Mouse (Mus musculus) NIH3T3 (cell line): Measurements from ENCODE around the gene Cpsf2.

Experiments used
- DNase-seq: peaks from one replicate; pipeline ENCODE4 v3.0.0-alpha.2; 2012; ENCODE audit warnings: low read depth

The Cpsf2 gene

GRCm38 (mm10) chr12:101980266-101980665 lies 4.5 kb downstream of the Cpsf2 start:
- no peak for DNase-seq

- no peak for DNase-seq
Observed at GRCm38 (mm10) chr12:101981559-101981958, 5.8 kb downstream of the Cpsf2 start.

GRCm38 (mm10) chr12:101982977-101983376 lies 7.2 kb downstream of the Cpsf2 start:
- no peak for DNase-seq

GRCm38 (mm10) chr12:101985110-101985509 lies 9.3 kb downstream of the Cpsf2 start:
- peak; percentile 65 for DNase-seq

DNA sequence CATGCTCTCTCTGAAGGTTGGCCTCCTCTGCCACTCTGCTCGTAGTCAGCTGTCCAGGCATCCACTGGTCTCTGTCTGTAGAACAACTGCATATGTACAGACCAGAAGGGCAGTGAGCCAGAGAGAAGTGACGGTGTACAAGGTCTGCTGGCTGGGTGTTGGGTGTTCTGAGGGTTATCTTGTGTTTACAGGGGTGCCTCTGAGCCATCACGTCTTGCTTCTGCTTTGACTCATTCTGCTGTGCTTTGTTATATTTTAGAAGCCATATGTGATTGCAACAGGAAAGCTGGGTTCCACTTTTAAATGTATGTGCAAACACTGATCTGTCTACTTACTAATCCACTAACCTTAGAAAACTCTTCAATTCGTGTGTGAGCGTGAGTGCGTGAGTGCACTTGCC lies 11.9 kb downstream of the Cpsf2 start:
- DNase-seq = no peak

GRCm38 (mm10) chr12:101994576-101995467 lies 19.0 kb downstream of the Cpsf2 start:
- no peak for DNase-seq

- DNase-seq = no peak
Observed at GRCm38 (mm10) chr12:101998929-101999328, 23.1 kb downstream of the Cpsf2 start.

GRCm38 (mm10) chr12:102000785-102001184 lies 25.0 kb downstream of the Cpsf2 start:
- DNase-seq = no peak

DNA sequence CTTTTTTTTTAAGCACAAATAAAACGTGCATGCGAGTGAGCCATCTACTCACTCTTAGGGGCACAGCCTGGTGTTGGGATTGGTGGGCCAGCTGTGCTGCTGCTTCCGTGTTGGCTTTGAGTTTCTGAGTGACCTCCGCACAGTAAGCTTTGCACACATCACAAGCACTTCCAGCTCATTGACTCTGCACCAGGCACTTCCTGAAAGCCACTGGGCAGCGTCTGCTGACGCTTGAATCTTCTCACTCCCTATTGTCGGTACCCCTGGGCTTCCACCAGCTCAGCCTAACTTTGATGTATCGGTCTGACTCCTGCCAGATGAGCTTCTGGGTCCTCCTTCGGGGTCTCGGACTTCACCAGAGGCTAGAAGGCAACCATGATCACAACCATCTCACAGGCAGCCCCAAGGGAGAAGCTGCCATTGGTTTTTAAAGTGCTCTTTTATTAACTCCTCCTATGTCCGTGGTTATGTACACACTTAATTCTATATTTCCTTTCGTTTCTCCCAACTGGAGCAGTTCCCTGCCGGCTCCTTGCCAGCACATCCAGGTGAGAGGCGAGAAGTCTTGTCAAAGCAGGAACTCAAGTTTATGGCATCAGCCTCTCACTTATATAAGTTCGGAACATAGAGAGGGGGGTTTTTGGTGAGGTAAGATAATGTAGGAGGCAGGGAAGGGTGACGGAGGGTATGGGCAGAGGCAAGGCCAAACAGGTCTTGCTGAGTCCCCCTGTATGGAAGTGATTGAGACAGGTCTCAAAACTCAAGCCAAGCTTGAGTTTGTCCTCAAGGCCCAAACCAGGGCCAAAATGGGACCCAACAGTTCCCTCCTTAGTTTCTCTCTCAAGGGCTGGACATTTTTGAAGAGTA lies 32.6 kb downstream of the Cpsf2 start:
- DNase-seq = no peak

GRCm38 (mm10) chr12:102009551-102009950 lies 33.8 kb downstream of the Cpsf2 start:
- no peak for DNase-seq

- peak; percentile 54 for DNase-seq
Observed at GRCm38 (mm10) chr12:102014411-102014810, 38.6 kb downstream of the Cpsf2 start.

GRCm38 (mm10) chr12:102015127-102015526 lies 39.3 kb downstream of the Cpsf2 start:
- no peak for DNase-seq

DNA sequence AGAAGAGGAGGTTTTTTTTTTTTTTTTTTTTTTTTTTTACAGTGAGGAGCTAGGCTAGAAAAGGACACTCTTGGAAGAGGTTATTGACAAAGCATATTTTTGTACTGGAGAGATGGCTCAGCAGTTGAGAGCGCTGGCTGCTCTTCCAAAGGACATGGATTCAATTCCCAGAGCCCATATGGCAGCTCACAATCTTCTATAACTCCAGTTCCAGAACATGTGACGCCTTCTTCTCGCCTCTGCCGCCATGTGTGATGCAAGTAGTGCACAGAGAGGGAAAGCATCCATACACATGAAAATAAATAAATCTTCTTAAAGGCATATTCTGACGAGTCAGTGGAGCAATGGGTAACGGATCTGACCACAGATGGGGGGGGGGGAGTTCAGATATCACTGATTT lies 46.1 kb downstream of the Cpsf2 start:
- no peak for DNase-seq

DNA sequence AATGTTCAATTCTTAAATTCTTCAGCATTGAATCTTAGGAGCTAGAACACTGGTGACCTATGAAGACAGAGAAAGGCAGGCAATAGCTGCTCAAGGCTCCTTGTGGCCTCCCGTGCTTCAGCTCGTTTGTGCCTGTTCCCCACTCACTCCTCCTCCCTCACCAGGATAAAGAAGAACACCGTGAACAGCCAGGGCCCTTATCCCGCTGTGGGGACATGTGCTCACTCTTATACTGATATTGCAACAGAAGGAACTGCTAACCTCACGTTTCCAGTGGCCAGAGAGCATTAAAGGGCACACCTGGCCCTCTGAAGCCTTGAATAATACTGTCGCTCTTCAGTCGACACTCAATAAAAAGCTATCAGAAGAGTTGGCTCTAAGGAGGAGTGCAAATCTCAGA lies 53.4 kb downstream of the Cpsf2 start:
- no peak for DNase-seq

GRCm38 (mm10) chr12:102029892-102030446 lies 54.2 kb downstream of the Cpsf2 start:
- DNase-seq = no peak

DNA sequence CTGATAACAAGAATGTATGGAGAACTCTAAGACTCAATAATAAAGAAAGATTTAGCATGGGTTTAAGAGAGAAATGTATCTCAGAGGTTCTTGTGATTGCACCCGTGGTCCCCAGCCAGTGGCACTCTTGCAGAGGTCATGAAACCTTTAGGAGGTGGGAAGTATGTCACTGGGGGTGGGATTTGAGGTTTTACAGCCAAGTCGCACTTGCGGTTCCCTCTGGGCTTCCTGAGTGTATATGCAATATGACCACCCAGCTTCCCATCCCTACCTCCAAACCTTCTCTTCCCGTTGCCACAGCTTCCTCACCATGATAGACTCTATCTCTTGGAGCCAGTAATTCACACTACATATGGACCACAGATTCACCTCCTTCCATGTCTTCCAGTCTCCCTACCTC lies 59.1 kb downstream of the Cpsf2 start:
- no peak for DNase-seq

DNA sequence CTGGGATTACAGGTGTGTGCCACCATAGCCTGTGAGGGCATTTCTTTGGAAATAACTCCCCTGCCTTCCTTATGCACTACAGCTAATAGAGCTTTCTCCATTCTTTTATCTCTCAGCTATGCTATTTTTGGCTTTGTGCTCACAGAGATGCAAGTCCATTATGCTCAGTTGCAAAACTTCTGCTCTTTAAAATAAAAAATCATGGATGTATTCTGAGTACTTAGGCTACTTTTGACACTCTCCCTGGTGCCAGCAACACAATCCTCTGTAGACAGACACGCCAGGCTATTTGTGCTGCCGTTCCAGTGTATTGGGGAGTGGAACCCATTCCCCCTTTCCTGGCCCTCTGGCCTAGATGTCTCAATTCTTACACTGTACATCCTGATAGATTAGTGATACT lies 64.1 kb downstream of the Cpsf2 start:
- no peak for DNase-seq

DNA sequence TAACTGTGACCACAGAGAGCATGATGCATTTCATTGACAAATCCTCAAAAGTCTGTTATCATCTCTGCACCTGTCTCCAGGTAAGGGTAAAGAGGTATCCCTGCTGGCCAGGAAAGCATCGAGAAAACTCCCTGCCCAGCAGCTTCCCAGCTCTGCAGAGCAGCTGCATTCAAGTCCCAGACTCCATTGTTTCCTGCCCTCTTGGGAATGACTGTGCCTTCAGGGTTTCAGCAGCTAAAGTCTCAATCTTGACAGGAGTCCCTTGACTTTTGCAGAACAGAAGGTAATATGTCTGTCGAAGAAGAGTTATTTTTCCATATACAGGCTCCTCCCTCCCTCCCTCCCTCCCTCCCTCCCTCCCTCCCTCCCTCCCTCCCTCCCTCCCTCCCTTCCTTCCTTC lies 65.9 kb downstream of the Cpsf2 start:
- no peak for DNase-seq

- no peak for DNase-seq
Observed at GRCm38 (mm10) chr12:102042247-102042646, 66.5 kb downstream of the Cpsf2 start.

GRCm38 (mm10) chr12:102043840-102044239 lies 68.1 kb downstream of the Cpsf2 start:
- no peak for DNase-seq

GRCm38 (mm10) chr12:102054155-102054554 lies 78.4 kb downstream of the Cpsf2 start:
- no peak for DNase-seq

DNA sequence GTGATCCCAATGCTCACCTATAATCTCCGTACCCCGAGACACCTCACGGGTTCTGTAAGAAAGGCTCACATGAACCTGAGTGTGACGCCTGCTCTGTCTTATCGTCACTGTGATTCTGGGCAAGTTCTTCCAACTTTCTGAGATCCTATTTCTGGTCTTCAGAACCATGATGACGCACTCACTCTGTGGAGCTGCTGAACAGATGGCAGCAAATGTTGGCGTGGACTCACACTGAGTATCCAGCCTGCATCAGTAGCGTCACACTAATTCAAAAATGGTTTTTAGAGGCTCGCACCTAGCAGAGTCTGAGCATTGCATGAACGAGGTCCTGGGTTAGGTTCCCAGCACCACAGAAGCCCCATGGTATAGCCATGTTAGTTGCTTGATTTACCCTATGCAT lies 80.0 kb downstream of the Cpsf2 start:
- DNase-seq = no peak
